Mouse (Mus musculus): Measurements from ENCODE around the gene Tas2r135.

GRCm38 (mm10) chr6:42373669-42374430, 31.4 kb upstream of the Tas2r135 start:
- TF ChIP-seq CTCF (IDR thresholded peaks at IDR 0.05; ENCODE audit: control insufficient read depth, insufficient read depth, insufficient replicate concordance, low read depth, low read length), result no peak
- no peak for TF ChIP-seq POLR2A (IDR thresholded peaks at IDR 0.05; ENCODE audit: control insufficient read depth, low read depth, low read length)
